Mouse (Mus musculus) CH12.LX (cell line): ENCODE data around the gene Gm49405. TPM values are rescaled to one million over a fixed set of nuclear protein-coding genes. Genes with fewer than 3 reads are reported as not detected.
"Not testable (repeated sequence)": the region's sequence is repeated elsewhere in the genome, so short reads cannot be mapped to it uniquely, and the experiment has no call there.

Experiments used
- DNase-seq: peaks from one replicate; pipeline ENCODE4 v3.0.0-alpha.2; 2013; ENCODE audit errors: extremely low read depth
- H3K27ac ChIP-seq: 2 replicates; pipeline ENCODE4 v1.5.1; 2012; ENCODE audit warnings: low read depth, mild to moderate bottlenecking, control low read depth, moderate library complexity; ENCODE audit not compliant: insufficient read depth
- H3K27me3 ChIP-seq: replicated peaks from 2 replicates; pipeline ENCODE3; 2012; ENCODE audit warnings: inconsistent platforms
- H3K36me3 ChIP-seq, 2 experiments: replicated peaks in 1 of 2; 2 replicates each; pipeline versions ENCODE3 to v1.6.1; 2012; ENCODE audit warnings: inconsistent platforms in 1 of 2, low read length in 1 of 2, mild to moderate bottlenecking in 1 of 2, mixed read lengths in 1 of 2, moderate library complexity in 1 of 2; ENCODE audit not compliant: control insufficient read depth in 1 of 2, insufficient read depth in 1 of 2
- H3K4me1 ChIP-seq, 2 experiments: 2 replicates each; pipeline ENCODE4 v1.6.1; 2012; ENCODE audit warnings: inconsistent platforms in 1 of 2, moderate library complexity in 1 of 2; ENCODE audit not compliant: insufficient read depth in 2 of 2, control insufficient read depth in 1 of 2
- H3K4me2 ChIP-seq: 2 replicates; pipeline ENCODE4 v1.6.1; 2012; ENCODE audit warnings: low read depth, mild to moderate bottlenecking, control low read depth; ENCODE audit not compliant: poor library complexity, insufficient read depth, severe bottlenecking
- H3K4me3 ChIP-seq, 3 experiments: fragments of 150-350 bp in 1 of 3; sonication (generic) in 1 of 3; replicated peaks in 1 of 3; 2 replicates each; pipeline versions ENCODE3 to v1.5.1; 2011 to 2012; ENCODE audit warnings: low read depth in 2 of 3, low read length in 2 of 3, mild to moderate bottlenecking in 2 of 3, moderate library complexity in 2 of 3, control low read depth in 1 of 3, improper control_type of control experiment in 1 of 3, inconsistent platforms in 1 of 3, mixed read lengths in 1 of 3; ENCODE audit not compliant: poor library complexity in 1 of 3
- H3K79me2 ChIP-seq: replicated peaks from 2 replicates; pipeline ENCODE4 v1.6.1; 2012; ENCODE audit warnings: mild to moderate bottlenecking, moderate library complexity; ENCODE audit not compliant: control insufficient read depth, poor library complexity, insufficient read depth, severe bottlenecking; ENCODE audit errors: extremely low read depth
- H3K9ac ChIP-seq: 2 replicates; pipeline ENCODE4 v1.6.1; 2012; ENCODE audit warnings: low read depth, mild to moderate bottlenecking, control low read depth, moderate library complexity; ENCODE audit not compliant: insufficient read depth
- H3K9me3 ChIP-seq: replicated peaks from 2 replicates; pipeline ENCODE3; 2012; ENCODE audit warnings: low read length, inconsistent platforms, mixed read lengths
- CHD1 ChIP-seq: IDR thresholded peaks from 2 replicates; pipeline ENCODE4 v1.6.1; 2012; ENCODE audit warnings: low read depth, low read length, improper control_type of control experiment, inconsistent platforms
- CTCF ChIP-seq, 2 experiments: IDR thresholded peaks in 1 of 2; conservative IDR thresholded peaks in 1 of 2; 2 replicates each; pipeline ENCODE4 v1.5.1; 2011 to 2012; ENCODE audit warnings: low read depth in 2 of 2, low read length in 2 of 2, improper control_type of control experiment in 1 of 2, inconsistent platforms in 1 of 2, mild to moderate bottlenecking in 1 of 2, moderate library complexity in 1 of 2
- ELF1 ChIP-seq: IDR thresholded peaks from 2 replicates; pipeline ENCODE4 v1.6.1; 2014; ENCODE audit warnings: low read depth, mild to moderate bottlenecking, inconsistent platforms, low read length, improper control_type of control experiment
- GABPA ChIP-seq: IDR thresholded peaks from 2 replicates; pipeline ENCODE4 v1.6.1; 2012; ENCODE audit warnings: low read depth, low read length, improper control_type of control experiment, inconsistent platforms; ENCODE audit not compliant: insufficient replicate concordance
- HCFC1 ChIP-seq: IDR thresholded peaks from 2 replicates; pipeline ENCODE4 v1.6.1; 2012; ENCODE audit warnings: low read depth, mild to moderate bottlenecking, inconsistent platforms, low read length, improper control_type of control experiment
- MYC ChIP-seq: IDR thresholded peaks from 2 replicates; pipeline ENCODE4 v1.6.1; 2011; ENCODE audit warnings: low read depth, mild to moderate bottlenecking, improper control_type of control experiment, low read length
- NELFE ChIP-seq: IDR thresholded peaks from 2 replicates; pipeline ENCODE4 v1.6.1; 2011; ENCODE audit warnings: low read depth, low read length, improper control_type of control experiment
- POLR2AphosphoS2 ChIP-seq: IDR thresholded peaks from 2 replicates; pipeline ENCODE4 v1.6.1; 2011; ENCODE audit warnings: low read depth, low read length, improper control_type of control experiment
- RAD21 ChIP-seq: IDR thresholded peaks from 2 replicates; pipeline ENCODE4 v1.6.1; 2011; ENCODE audit warnings: low read depth, mild to moderate bottlenecking, low read length, improper control_type of control experiment, moderate library complexity
- SIN3A ChIP-seq: IDR thresholded peaks from 2 replicates; pipeline ENCODE4 v1.6.1; 2012; ENCODE audit warnings: low read length, improper control_type of control experiment, inconsistent platforms
- SMC3 ChIP-seq: IDR thresholded peaks from 2 replicates; pipeline ENCODE4 v1.6.1; 2011; ENCODE audit warnings: low read depth, low read length, improper control_type of control experiment
- TCF12 ChIP-seq: IDR thresholded peaks from 2 replicates; pipeline ENCODE4 v1.6.1; 2014; ENCODE audit warnings: low read depth, mild to moderate bottlenecking, inconsistent platforms, low read length, improper control_type of control experiment
- UBTF ChIP-seq: IDR thresholded peaks from 2 replicates; pipeline ENCODE4 v1.6.1; 2012; ENCODE audit warnings: low read depth, mild to moderate bottlenecking, inconsistent platforms, low read length, improper control_type of control experiment, moderate library complexity
- USF2 ChIP-seq: conservative IDR thresholded peaks from 2 replicates; pipeline ENCODE4 v1.6.1; 2011; ENCODE audit warnings: low read depth, low read length, improper control_type of control experiment
- ZC3H11A ChIP-seq: IDR thresholded peaks from 2 replicates; pipeline ENCODE4 v1.6.1; 2012; ENCODE audit warnings: low read depth, mild to moderate bottlenecking, inconsistent platforms, low read length, improper control_type of control experiment
- ZNF384 ChIP-seq: IDR thresholded peaks from 2 replicates; pipeline ENCODE4 v1.6.1; 2012; ENCODE audit warnings: low read depth, low read length, improper control_type of control experiment, inconsistent platforms
- dilution Hi-C: fragments of 300-500 bp; cut with MboI; formaldehyde crosslinking; loops from 2 replicates; pipeline ENCODE4 v1.14.3; 2020; ENCODE audit warnings: low sequenced_read_pairs; ENCODE audit not compliant: extremely low pct_unique_long_range_greater_than_20kb, extremely low pct_ligation_motif_present
- in situ Hi-C: fragments of 300-500 bp; cut with MboI; formaldehyde crosslinking; loops from 3 replicates; pipeline ENCODE4 v1.14.3; 2019; ENCODE audit warnings: low sequenced_read_pairs, low pct_ligation_motif_present, low pct_unique_long_range_greater_than_20kb, mixed read lengths
- polyA plus RNA-seq: library from polyadenylated mRNA; unstranded; fragments of >175 nt; gene quantifications from 2 replicates; pipeline ENCODE4 v1.2.1, GENCODE M21; 2012; ENCODE audit warnings: low read depth; ENCODE audit not compliant: insufficient read length
- total RNA-seq, 2 experiments: library from RNA; depleted of rRNA; stranded (reverse); fragments of 300-350 nt in 1 of 2; fragments of >200 nt in 1 of 2; gene quantifications; 2 replicates each; pipeline ENCODE4 v1.2.3; 2012 to 2014

Gene Gm49405
- total and polyA plus RNA-seq, 3 experiments: 0.99 to 2.7 (median 2.0) TPM

DNA sequence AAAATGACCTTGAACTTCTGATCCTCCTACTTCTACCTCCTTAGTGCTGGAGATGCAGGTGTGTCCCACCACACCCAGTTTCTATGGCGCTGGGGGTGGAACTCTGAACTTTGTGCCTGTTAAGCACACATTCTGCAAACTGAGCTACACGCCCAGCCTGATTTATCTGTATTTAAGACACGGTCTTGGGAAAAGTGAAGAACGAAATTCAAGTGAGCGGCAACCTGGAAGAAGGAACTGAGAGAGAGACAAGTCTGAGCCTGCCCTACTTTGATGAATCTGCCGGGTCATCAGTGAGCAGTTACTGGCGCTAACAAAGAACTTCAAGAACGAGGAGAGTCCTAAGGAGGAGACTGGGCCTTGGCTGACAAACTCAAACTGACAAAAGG is 46.4 kb downstream of the Gm49405 start (continued):
- TF ChIP-seq MYC: 0 out of 2 replicates have a peak, but pooled peaks have one; percentile 63
- no peak for TF ChIP-seq POLR2AphosphoS2
- TF ChIP-seq ZNF384: no peak
- no peak; the same call in 1 of the 2 replicates for TF ChIP-seq RAD21
- no peak for TF ChIP-seq GABPA
- TF ChIP-seq CTCF (conservative IDR thresholded peaks at IDR 0.05 in 1 of 2, IDR thresholded peaks at IDR 0.05 in 1 of 2; ENCODE audit: low read depth in 2 of 2, low read length in 2 of 2): no peak
- no peak for TF ChIP-seq USF2
- peak; percentile 38; the same call in 1 of the 2 replicates for TF ChIP-seq HCFC1
- TF ChIP-seq ELF1: 0 out of 2 replicates have a peak, but pooled peaks have one; percentile 42
- peak; percentile 56 for TF ChIP-seq SIN3A
- no peak for TF ChIP-seq UBTF
- TF ChIP-seq NELFE: 0 out of 2 replicates have a peak, but pooled peaks have one; percentile 37

DNA sequence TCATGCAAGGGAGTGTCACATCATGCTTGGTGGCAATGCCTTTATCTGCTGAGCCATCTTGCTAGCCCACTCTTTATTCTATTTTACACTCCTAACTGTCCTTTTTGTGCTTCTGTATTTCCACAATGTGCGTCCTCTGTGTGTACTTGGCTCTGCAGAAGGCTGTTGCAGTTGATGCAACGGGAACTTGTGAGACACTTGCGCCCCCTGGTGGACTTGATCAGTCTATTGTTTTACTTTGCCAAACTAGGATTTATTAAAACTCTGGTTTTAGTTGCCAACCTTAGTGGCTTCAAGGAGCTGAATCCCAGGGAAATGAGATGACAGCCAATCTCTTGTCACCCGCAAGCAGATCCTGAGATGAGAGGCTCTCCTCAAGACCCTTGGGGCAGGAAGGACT is 47.4 kb downstream of the Gm49405 start:
- H3K9me3 ChIP-seq: peaks cover 18% of the 10 kb centered on the region
- H3K4me3 ChIP-seq: no peak overlapping the region
- H3K27me3 ChIP-seq: no peaks in the 10 kb centered on the region
- no peak overlapping the region for H3K9ac ChIP-seq
- peaks cover 10 to 32% of the 10 kb centered on the region in 2 experiments; a peak in 3 of 4 replicates for H3K4me1 ChIP-seq
- TF ChIP-seq SIN3A: no peak
- TF ChIP-seq ZC3H11A: peak; percentile 78
- 0 out of 2 replicates have a peak, but pooled peaks have one; percentile 46 for TF ChIP-seq MYC
- peak; percentile 96 for TF ChIP-seq SMC3
- peak; percentile 87 for TF ChIP-seq RAD21
- TF ChIP-seq CHD1: no peak
- TF ChIP-seq TCF12: no peak
- peak; percentile 45 to 90; a peak in 3 of 4 replicates for TF ChIP-seq CTCF (conservative IDR thresholded peaks at IDR 0.05 in 1 of 2, IDR thresholded peaks at IDR 0.05 in 1 of 2; ENCODE audit: low read depth in 2 of 2, low read length in 2 of 2)
- TF ChIP-seq NELFE: peak; percentile 40
- no peak overlapping the region for H3K4me2 ChIP-seq
- H3K79me2 ChIP-seq: no peaks in the 10 kb centered on the region
- in situ Hi-C loops (no loop called here), dilution Hi-C loops (no loop called here)
- no peak overlapping the region for H3K27ac ChIP-seq
- no peaks in the 10 kb centered on the region for H3K36me3 ChIP-seq
- DNase-seq: peak; percentile 84

DNA sequence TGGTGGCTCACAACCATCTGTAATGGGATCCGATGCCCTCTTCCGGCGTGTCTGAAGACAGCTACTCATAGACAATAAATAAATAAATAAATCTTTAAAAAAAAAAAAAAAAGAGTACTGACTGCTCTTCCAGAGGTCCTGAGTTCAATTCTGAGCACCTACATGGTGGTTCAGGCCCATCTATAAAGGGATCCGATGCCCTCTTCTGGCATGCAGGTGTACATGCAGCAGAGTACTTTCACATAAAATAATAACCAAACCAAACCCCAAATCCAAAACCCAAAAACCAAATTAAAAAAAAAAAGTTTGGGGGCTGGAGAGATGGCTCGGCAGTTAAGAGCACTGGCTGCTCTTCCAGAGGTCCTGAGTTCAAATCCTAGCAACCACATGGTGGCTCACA is 48.6 kb downstream of the Gm49405 start:
- peak in 1 of 2 experiments; percentile 33; a peak in 2 of 4 replicates for TF ChIP-seq CTCF (conservative IDR thresholded peaks at IDR 0.05 in 1 of 2, IDR thresholded peaks at IDR 0.05 in 1 of 2; ENCODE audit: low read depth in 2 of 2, low read length in 2 of 2)
- TF ChIP-seq RAD21: peak; percentile 4
- TF ChIP-seq, all 38 proteins: peak for 2; not testable (repeated sequence) for 36
- H3K36me3 ChIP-seq, in situ Hi-C loops, H3K27ac ChIP-seq, H3K27me3 ChIP-seq, DNase-seq, H3K4me3 ChIP-seq, dilution Hi-C loops, H3K4me2 ChIP-seq, H3K79me2 ChIP-seq, H3K9ac ChIP-seq: not testable (repeated sequence)
- Histone ChIP-seq H3K4me1 (peaks cover 13 to 37% of the 10 kb centered on the region in 2 experiments; a peak in 3 of 4 replicates), H3K9me3 (peaks cover 13% of the 10 kb centered on the region)
